Mouse (Mus musculus): ENCODE results near the gene Pirb.
A peak's percentile ranks its signal among the peaks of the same experiment; 100 is the strongest.

Gene Pirb

DNA sequence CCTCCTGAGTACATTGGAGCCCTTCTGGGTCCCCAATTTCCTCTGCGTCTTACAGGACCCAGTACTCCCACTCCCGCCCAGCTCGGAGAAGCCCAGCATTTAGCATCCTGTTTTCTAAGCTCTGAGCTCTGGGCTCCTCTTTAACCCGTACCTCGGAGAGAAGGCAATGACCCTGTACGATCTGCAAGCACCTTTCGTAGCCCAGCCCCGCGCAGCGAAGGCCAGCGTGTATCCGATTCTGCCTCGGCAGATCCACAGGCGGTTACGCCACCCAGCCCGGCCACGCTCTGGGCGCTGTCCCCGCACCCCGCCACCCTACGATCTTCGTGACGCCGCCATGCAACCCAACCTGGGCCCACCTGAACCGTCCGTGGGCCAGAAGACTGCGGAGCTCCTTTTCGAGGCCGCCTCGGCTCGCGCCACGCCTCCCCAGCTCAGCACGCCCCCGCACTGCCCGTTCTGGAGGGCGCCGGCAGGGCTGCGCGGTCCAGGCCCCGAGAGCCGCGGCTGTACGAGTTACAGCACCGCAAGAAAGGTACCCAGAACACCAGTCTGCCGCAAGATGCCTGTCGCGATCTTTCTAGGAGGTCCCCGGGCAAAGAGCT, 27.7 kb downstream of the Pirb start, which contains the start of gene Tsen34:
Gene Tsen34, plus strand, starts transcription at position 482 of the 605 bp plus-strand sequence.
- no peak for DNase-seq

DNA sequence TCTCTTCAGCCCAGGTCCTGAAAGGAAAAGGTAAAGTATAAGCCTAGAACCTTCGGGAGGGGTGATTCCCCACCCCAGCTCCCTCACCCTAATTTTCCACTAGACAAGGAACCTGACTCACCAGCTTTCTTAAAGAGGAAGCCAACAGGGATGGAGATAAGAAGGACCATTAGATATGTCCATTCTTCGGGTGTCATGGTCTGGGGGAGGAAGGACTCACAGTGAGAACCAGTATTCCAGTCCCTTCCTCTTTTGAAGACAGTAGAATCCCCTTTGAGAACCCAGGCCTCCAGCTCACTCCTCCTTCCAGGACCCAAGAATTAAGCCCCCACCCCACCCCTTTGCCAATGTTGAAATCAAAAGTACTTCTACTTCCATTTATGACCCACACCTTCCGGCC, 28.3 kb downstream of the Pirb start:
- no peak for DNase-seq

- no peak for DNase-seq
Measured at GRCm38 (mm10) chr7:3685400-3686187, 34.6 kb downstream of the Pirb start.

- DNase-seq, result no peak
Measured at GRCm38 (mm10) chr7:3684698-3685097, 35.5 kb downstream of the Pirb start.

GRCm38 (mm10) chr7:3683908-3684550, 36.2 kb downstream of the Pirb start:
- DNase-seq, result no peak

- DNase-seq, result peak; percentile 66
Measured at GRCm38 (mm10) chr7:3677342-3677741, 42.8 kb downstream of the Pirb start, which contains the start of gene Tmc4. TSS of gene Tmc4 (minus strand) at chr7:3677553.

DNA sequence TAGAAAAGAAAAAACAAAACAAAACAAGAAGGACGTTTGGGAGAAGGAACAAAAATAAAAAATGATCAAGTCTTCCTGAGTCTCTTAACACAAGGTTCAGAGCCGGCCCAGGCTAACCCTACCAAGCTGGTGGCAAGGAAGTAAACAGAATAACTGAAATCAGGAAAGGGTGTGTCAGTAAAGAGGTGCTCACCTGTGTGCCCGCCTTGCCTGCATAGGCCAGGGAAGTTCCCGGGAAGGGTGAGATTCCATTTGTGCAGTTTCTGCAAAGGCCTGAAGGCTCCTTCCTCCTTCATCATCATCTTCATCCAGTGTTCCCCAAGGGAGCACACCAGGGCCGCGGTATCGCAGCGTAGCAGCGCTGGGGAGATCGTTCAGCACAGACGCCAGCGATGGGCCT, 43.8 kb downstream of the Pirb start:
- no peak for DNase-seq

GRCm38 (mm10) chr7:3675228-3675548, 45.0 kb downstream of the Pirb start:
- no peak for DNase-seq

GRCm38 (mm10) chr7:3674507-3675227, 45.5 kb downstream of the Pirb start:
- peak; percentile 84 for DNase-seq

DNA sequence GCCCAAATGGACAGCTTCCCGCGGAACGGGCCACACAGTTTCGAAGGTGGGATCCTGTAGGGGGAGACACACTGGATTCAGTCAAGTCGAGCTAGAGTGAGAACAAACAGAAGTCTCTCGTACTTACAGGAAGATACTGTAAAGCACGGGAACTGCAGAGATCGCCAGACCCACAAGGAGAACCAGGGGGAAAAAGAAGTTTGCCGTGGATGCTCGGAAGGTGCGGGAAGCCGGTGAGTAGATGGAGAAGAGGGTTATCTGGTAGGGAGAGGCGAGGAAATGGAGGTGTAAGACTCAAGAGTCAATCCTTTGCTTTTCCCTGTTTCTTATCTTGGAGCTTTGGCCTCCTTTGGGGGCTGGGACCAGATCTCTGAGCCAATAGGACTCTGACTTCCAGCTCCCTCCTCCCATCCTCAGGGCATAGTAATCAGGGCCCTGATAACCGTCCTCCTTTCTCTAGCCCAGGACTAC, 53.2 kb downstream of the Pirb start:
- no peak for DNase-seq

DNA sequence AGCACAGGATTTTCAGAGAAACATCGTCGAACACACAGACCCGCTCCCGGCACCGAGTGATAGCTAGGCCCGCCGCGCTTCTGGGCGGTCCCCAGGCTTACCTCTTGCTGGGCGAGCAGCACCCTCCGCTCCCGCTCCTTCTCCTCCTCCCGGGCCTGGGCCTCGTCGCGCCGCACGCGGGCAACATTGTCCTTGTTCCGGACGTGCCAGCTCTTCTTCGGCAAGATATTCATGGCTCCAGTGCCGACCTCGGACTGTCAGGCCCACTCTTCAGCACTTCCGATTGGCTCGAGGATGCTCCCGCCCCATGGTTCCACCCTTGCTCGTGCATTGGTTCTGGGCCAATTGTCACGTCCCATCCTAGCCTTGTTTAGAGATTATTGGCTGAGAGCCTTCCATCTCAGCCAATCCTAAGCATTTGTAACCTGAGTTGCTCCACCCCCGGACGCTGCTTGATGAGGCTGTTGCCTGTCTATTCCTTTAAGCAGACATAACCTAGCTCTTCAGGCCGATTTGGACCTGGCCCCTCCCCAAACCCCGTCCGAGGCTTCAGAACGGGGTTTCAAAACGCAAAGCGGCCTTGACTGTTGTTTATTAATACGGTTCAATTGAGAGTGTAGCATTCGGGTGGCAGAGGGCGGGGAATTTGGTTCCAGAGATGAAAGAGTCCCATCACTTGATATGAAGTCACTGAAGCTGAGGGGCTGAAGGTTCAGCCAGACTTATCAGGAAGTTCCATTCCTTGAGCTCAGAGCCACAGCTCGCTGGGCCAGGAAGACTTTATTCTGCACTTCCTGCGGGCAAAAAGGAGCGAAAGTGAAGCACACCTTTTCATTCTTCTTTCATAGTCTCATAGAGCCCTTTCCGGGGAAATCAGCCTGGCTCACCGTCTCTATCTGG, 54.7 kb downstream of the Pirb start, which contains the start of gene Leng1:
Gene Leng1, minus strand, starts transcription at position 626 of the 900 bp plus-strand sequence.
- peak; percentile 99 for DNase-seq

DNA sequence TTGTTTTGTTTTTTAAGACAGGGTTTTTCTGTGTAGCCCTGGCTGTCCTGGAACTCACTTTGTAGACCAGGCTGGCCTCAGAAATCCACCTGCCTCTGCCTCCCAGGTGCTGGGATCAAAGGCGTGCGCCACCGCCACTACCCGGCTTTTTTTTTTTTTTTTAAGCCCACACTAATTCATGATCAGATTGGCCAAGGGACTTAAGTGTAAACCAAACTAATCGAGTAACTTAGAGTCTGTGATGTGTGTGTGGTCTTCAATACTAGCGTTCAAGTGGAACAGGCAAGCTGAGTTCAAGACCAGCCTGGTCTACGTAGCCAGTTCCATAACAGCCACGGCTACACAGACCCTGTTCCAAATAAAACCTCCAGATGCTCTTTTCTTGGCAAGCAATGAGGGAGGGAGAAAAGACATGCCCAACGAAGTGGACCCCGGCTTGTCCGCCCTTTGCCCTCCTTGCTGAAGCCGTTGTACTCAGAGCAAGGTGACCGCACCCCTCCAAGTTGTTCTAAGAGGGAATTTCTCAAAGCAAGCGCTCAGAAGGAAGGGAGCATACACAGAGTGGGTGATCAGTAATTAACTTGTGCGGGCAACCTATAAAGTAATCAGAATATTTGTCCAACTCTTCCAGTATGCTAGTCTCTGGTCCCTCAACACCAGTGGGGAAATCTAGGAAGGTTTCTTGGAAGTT, 55.5 kb downstream of the Pirb start:
- DNase-seq, result peak; percentile 75

Measured in kidney, adult 9 months (tissue).